Comparison of ENCODE assay signal across 8 mouse cellular contexts in the genomic region with DNA sequence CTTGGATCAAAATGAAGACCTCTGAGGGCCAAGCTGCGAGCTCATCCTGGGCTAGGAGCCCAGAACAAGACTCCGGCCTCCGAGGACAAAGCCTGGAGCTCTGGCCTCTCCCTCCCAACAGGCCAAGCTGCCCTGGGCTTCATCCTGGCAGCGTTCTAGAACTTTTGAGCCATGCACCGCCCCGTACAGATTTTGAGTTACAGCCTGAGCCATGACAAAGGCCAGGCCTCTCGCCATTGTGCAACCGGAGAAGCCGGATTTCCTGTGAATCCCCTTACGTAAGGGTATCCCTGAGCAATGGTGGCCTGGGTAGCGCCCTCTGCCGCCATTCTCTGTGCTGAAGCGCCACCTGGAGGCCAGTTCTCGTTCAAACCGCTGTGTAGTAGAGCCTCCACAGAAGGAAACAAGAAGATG.
DNase-seq lines count a peak whose midpoint lies in the region; ATAC-seq and TF ChIP-seq lines count a peak whose summit lies in the region.

No protein-coding gene starts in this region.

- peak overlapping the region; percentile 50 for H3K4me2 ChIP-seq in forebrain, postnatal 0 days (ENCODE audit: low read depth)
- peak overlapping the region; percentile 48 for H3K4me2 ChIP-seq in lung, embryonic 15.5 days

- WGBS in forebrain, postnatal 0 days: 9% methylated on average over 15 of the region's 15 CpGs
- WGBS in lung, embryonic 15.5 days: 2% methylated on average over 15 of the region's 15 CpGs

- no peaks in the 10 kb centered on the region for H3K36me3 ChIP-seq in ES-E14 (ENCODE audit: control insufficient read depth, insufficient read depth, low read length, poor library complexity, severe bottlenecking)
- H3K36me3 ChIP-seq in forebrain, postnatal 0 days (ENCODE audit: insufficient read depth): no peaks in the 10 kb centered on the region
- H3K36me3 ChIP-seq in lung, embryonic 15.5 days: no peaks in the 10 kb centered on the region

- H3K4me1 ChIP-seq in ES-E14 (ENCODE audit: control insufficient read depth in 2 of 2, insufficient read depth in 2 of 2, low read length in 2 of 2, poor library complexity in 1 of 2): peaks cover 0 to 4% of the 10 kb centered on the region in 2 experiments; a peak in 3 of 4 replicates
- 0 out of 2 replicates have a peak, but pooled peaks cover 3% of the 10 kb centered on the region for H3K4me1 ChIP-seq in forebrain, postnatal 0 days (ENCODE audit: insufficient read depth)
- peaks cover 30% of the 10 kb centered on the region for H3K4me1 ChIP-seq in lung, embryonic 15.5 days

- TF ChIP-seq CTCF in forebrain, postnatal 0 days (IDR thresholded peaks at IDR 0.05; ENCODE audit: low read depth): peak; percentile 99

- no peaks in the 10 kb centered on the region for H3K27me3 ChIP-seq in forebrain, postnatal 0 days (ENCODE audit: insufficient read depth, low read length)
- no peaks in the 10 kb centered on the region for H3K27me3 ChIP-seq in lung, embryonic 15.5 days

- H3K27ac ChIP-seq in ES-E14 (ENCODE audit: insufficient read depth, low read depth, low read length, poor library complexity, severe bottlenecking): no peak overlapping the region
- peak overlapping the region; percentile 67 for H3K27ac ChIP-seq in forebrain, postnatal 0 days (ENCODE audit: low read depth, low read length)
- H3K27ac ChIP-seq in lung, embryonic 15.5 days: peak overlapping the region; percentile 90

- H3K9me3 ChIP-seq in ES-E14 (ENCODE audit: control insufficient read depth, insufficient read depth, low read depth, low read length): no peaks in the 10 kb centered on the region
- H3K9me3 ChIP-seq in forebrain, postnatal 0 days (ENCODE audit: low read length): no peaks in the 10 kb centered on the region
- no peaks in the 10 kb centered on the region for H3K9me3 ChIP-seq in lung, embryonic 15.5 days

- ATAC-seq in forebrain, postnatal 0 days: peak; percentile 97
- peak; percentile 95 for ATAC-seq in lung, embryonic 15.5 days (ENCODE audit: borderline replicate concordance, extremely low read depth, low FRiP score, low TSS enrichment)

- peak; percentile 90 for DNase-seq in ES-E14 (ENCODE audit: low read depth, low spot score)
- DNase-seq in cerebellum, adult 11-12 months: peak; percentile 91
- peak; percentile 98 for DNase-seq in forebrain, postnatal 0 days
- peak; percentile 99 for DNase-seq in heart, postnatal 4 days
- DNase-seq in layer of hippocampus, adult 8-10 months (ENCODE audit: low spot score in 2 of 2): peak; percentile 91 to 96
- DNase-seq in ovary, adult 18-20 months (ENCODE audit: low spot score): peak; percentile 87
- peak; percentile 95 for DNase-seq in thymus, postnatal 0 days (ENCODE audit: low spot score)

- H3K4me3 ChIP-seq in ES-E14 (ENCODE audit: insufficient read depth in 1 of 2, low read depth in 1 of 2, low read length in 2 of 2, poor library complexity in 1 of 2, severe bottlenecking in 1 of 2): peak overlapping the region; percentile 11 to 54; a peak in 2 of 4 replicates
- H3K4me3 ChIP-seq in forebrain, postnatal 0 days (ENCODE audit: low read depth, low read length): peak overlapping the region; percentile 24; the same call in 1 of the 2 replicates
- peak overlapping the region; percentile 12; the same call in 1 of the 2 replicates for H3K4me3 ChIP-seq in lung, embryonic 15.5 days

- peak overlapping the region; percentile 48 for H3K9ac ChIP-seq in ES-E14 (ENCODE audit: insufficient read depth, low read depth, low read length, poor library complexity, severe bottlenecking)
- peak overlapping the region; percentile 53 for H3K9ac ChIP-seq in forebrain, postnatal 0 days
- H3K9ac ChIP-seq in lung, embryonic 15.5 days: peak overlapping the region; percentile 39; the same call in 1 of the 2 replicates

- in situ Hi-C loops in ES-E14 (cut with MboI; ENCODE audit: low sequenced_read_pairs in 2 of 2, unreplicated experiment in 2 of 2): no loop called here

TF ChIP-seq in ES-E14, 5 proteins besides CTCF, POLR2A, EP300 and RAD21:
- peak; percentile 98 for TF ChIP-seq ZC3H11A (IDR thresholded peaks at IDR 0.05; ENCODE audit: borderline replicate concordance, low read depth, low read length)
- 0 out of 2 replicates have a peak, but pooled peaks have one; percentile 35 for TF ChIP-seq MAFK (IDR thresholded peaks at IDR 0.05; ENCODE audit: insufficient read depth, low read depth, low read length)
- TF ChIP-seq HCFC1 (IDR thresholded peaks at IDR 0.05; ENCODE audit: borderline replicate concordance, insufficient read depth, low read length): 0 out of 2 replicates have a peak, but pooled peaks have one; percentile 46
- 0 out of 2 replicates have a peak, but pooled peaks have one; percentile 33 for TF ChIP-seq ZNF384 (IDR thresholded peaks at IDR 0.05; ENCODE audit: low read depth, low read length)
- TF ChIP-seq CHD2 (IDR thresholded peaks at IDR 0.05; ENCODE audit: low read depth, low read length): no peak
